Mouse (Mus musculus): ENCODE results near the gene Ddah1. TPM values are rescaled to one million over a fixed set of nuclear protein-coding genes. Genes with fewer than 3 reads are reported as not detected.
A peak's percentile ranks its signal among the peaks of the same experiment; 100 is the strongest.

Gene Ddah1
- polyA plus RNA-seq, 1 experiment from 2014 or later, result 71.2 TPM

DNA sequence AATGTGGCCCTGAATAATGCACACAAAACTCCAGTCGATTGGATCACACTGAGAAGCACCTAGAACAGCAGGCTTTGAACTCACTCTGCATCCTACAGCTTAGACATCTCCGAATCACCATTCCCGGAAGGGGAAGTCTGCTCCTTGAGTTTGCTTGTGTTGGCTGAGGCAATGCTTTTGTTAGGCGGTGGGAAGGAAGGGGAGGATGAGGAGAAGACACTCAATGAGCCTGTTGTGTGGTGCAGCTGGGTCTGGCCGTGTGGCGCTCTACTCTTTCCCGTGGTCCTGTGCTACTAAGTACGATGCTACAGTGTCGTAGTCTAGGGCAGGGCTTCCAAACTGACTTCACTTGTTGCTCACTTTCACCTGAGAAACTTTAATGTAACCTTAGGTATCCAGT lies 28.8 kb downstream of the Ddah1 start:
- Histone ChIP-seq H3K9me3 (ENCODE audit: control insufficient read depth, low read length) (no peaks in the 10 kb centered on the region), H3K27me3 (ENCODE audit: control insufficient read depth, insufficient read depth, low read length) (no peaks in the 10 kb centered on the region), H3K27ac (ENCODE audit: low read depth, low read length) (no peak overlapping the region), H3K4me3 (ENCODE audit: low read depth, low read length) (no peak overlapping the region), H3K9ac (ENCODE audit: low read length) (no peak overlapping the region), H3K4me1 (replicated peaks; ENCODE audit: control insufficient read depth, insufficient read depth, low read length) (no peaks in the 10 kb centered on the region), H3K4me2 (ENCODE audit: low read depth, low read length, severe bottlenecking) (no peak overlapping the region), H3K36me3 (ENCODE audit: control insufficient read depth, insufficient read depth, low read length) (no peaks in the 10 kb centered on the region)
- ATAC-seq (replicated peaks; ENCODE audit: low FRiP score), result no peak
- 87% methylated on average over 9 of the region's 9 CpGs for WGBS
- peak; percentile 37 for DNase-seq (ENCODE audit: low spot score)

DNA sequence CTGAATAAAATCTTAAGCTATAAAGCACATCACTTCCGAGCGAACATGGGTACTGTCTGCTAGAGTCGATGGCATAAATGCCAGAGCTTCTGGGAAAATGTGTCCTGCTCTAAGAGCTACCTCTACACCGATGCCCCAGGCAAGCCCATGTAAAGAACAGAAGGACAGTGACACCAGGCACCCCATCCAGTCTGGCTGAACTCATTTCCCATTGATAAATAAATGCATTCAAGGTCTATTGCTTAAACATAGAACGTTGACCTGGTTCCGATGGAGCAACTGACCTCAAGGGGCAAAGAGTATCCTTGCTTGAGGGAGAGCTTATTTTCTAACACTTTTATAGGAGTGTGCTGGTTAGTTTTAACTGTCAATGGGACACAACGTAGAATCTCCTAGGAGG lies 30.6 kb downstream of the Ddah1 start:
- H3K27me3 ChIP-seq (ENCODE audit: control insufficient read depth, insufficient read depth, low read length), result no peaks in the 10 kb centered on the region
- no peak overlapping the region for H3K4me3 ChIP-seq (ENCODE audit: low read depth, low read length)
- H3K27ac ChIP-seq (ENCODE audit: low read depth, low read length), result no peak overlapping the region
- DNase-seq (ENCODE audit: low spot score) (peak; percentile 33), ATAC-seq (replicated peaks; ENCODE audit: low FRiP score) (no peak)
- H3K9ac ChIP-seq (ENCODE audit: low read length), result no peak overlapping the region
- H3K36me3 ChIP-seq (ENCODE audit: control insufficient read depth, insufficient read depth, low read length), result no peaks in the 10 kb centered on the region
- H3K4me2 ChIP-seq (ENCODE audit: low read depth, low read length, severe bottlenecking), result no peak overlapping the region
- H3K9me3 ChIP-seq (ENCODE audit: control insufficient read depth, low read length), result no peaks in the 10 kb centered on the region
- WGBS, result 94% methylated on average over 7 of the region's 7 CpGs
- H3K4me1 ChIP-seq (replicated peaks; ENCODE audit: control insufficient read depth, insufficient read depth, low read length), result no peaks in the 10 kb centered on the region

DNA sequence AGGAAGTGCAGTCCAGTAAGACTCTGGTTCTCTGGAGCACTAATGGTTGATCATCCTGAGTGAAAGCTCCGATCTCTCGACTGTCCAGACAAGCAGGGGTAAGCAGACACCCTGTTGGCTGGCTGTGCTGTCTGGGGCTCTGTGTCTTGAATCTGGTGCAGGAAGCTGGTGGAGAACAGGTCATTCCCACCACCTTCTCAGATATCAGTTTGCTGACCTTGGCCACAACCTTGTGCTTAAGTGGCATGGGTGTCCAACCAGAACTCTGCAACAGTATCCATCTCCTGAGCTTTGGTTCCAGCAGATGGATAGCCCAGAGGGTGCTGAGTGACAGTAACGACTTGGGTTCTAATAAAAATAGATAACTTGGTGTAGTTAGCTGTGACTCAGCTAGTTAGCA lies 31.8 kb downstream of the Ddah1 start:
- H3K4me2 ChIP-seq (ENCODE audit: low read depth, low read length, severe bottlenecking), result no peak overlapping the region
- no peaks in the 10 kb centered on the region for H3K27me3 ChIP-seq (ENCODE audit: control insufficient read depth, insufficient read depth, low read length)
- H3K4me3 ChIP-seq (ENCODE audit: low read depth, low read length), result no peak overlapping the region
- 94% methylated on average over 3 of the region's 3 CpGs for WGBS
- DNase-seq (ENCODE audit: low spot score) (peak; percentile 25), ATAC-seq (replicated peaks; ENCODE audit: low FRiP score) (no peak)
- H3K9ac ChIP-seq (ENCODE audit: low read length), result no peak overlapping the region
- H3K27ac ChIP-seq (ENCODE audit: low read depth, low read length), result no peak overlapping the region
- no peaks in the 10 kb centered on the region for H3K9me3 ChIP-seq (ENCODE audit: control insufficient read depth, low read length)
- no peaks in the 10 kb centered on the region for H3K36me3 ChIP-seq (ENCODE audit: control insufficient read depth, insufficient read depth, low read length)
- H3K4me1 ChIP-seq (replicated peaks; ENCODE audit: control insufficient read depth, insufficient read depth, low read length), result no peaks in the 10 kb centered on the region

DNA sequence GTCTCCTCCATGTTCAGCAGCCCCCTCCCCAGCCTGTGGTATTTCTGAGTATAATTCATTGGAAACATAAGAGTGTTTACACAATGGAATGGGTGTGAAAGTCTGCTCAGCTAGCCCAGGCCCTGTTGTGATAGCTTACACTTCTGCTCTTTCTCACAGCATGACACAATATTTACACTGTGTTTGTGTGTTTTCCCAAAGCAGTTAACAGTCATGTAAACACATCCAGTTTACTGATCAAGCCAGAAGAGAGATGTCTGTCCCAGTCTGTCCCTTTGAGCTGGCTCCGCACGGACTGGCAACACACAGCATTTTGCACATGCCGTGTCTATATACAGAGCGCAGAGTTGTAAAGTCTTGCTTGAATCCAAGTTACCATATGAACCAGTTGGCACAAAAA lies 32.2 kb downstream of the Ddah1 start:
- Histone ChIP-seq H3K4me3 (ENCODE audit: low read depth, low read length) (no peak overlapping the region), H3K27me3 (ENCODE audit: control insufficient read depth, insufficient read depth, low read length) (no peaks in the 10 kb centered on the region), H3K36me3 (ENCODE audit: control insufficient read depth, insufficient read depth, low read length) (no peaks in the 10 kb centered on the region), H3K4me1 (replicated peaks; ENCODE audit: control insufficient read depth, insufficient read depth, low read length) (no peaks in the 10 kb centered on the region), H3K9me3 (ENCODE audit: control insufficient read depth, low read length) (no peaks in the 10 kb centered on the region), H3K9ac (ENCODE audit: low read length) (no peak overlapping the region), H3K4me2 (ENCODE audit: low read depth, low read length, severe bottlenecking) (no peak overlapping the region), H3K27ac (ENCODE audit: low read depth, low read length) (no peak overlapping the region)
- DNase-seq (ENCODE audit: low spot score), result peak; percentile 20
- ATAC-seq (replicated peaks; ENCODE audit: low FRiP score), result no peak
- 91% methylated on average over 4 of the region's 4 CpGs for WGBS

DNA sequence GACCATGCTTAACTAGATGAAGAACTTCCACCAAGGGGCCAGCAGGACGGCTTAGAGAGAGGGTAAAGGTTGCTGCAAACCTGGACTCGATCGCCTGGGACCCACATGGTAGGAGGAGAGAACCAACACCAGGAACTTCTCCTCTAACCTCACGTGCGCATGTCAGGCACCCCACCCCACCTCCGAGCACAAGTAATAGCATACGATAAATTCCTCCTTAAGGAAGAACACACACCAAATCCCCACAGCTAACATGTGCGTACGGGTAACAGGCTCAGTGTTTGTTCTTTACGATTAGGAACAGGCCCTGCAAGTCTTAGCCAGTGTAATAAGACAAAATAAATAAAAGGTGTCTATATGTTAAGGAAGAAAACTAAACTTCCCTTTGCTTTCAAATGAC lies 35.9 kb downstream of the Ddah1 start:
- Histone ChIP-seq H3K4me3 (ENCODE audit: low read depth, low read length) (no peak overlapping the region), H3K27ac (ENCODE audit: low read depth, low read length) (no peak overlapping the region), H3K4me1 (replicated peaks; ENCODE audit: control insufficient read depth, insufficient read depth, low read length) (no peaks in the 10 kb centered on the region), H3K9me3 (ENCODE audit: control insufficient read depth, low read length) (no peaks in the 10 kb centered on the region), H3K4me2 (ENCODE audit: low read depth, low read length, severe bottlenecking) (no peak overlapping the region), H3K36me3 (ENCODE audit: control insufficient read depth, insufficient read depth, low read length) (no peaks in the 10 kb centered on the region), H3K9ac (ENCODE audit: low read length) (no peak overlapping the region), H3K27me3 (ENCODE audit: control insufficient read depth, insufficient read depth, low read length) (no peaks in the 10 kb centered on the region)
- 91% methylated on average over 10 of the region's 10 CpGs for WGBS
- DNase-seq (ENCODE audit: low spot score) (peak; percentile 30), ATAC-seq (replicated peaks; ENCODE audit: low FRiP score) (no peak)

DNA sequence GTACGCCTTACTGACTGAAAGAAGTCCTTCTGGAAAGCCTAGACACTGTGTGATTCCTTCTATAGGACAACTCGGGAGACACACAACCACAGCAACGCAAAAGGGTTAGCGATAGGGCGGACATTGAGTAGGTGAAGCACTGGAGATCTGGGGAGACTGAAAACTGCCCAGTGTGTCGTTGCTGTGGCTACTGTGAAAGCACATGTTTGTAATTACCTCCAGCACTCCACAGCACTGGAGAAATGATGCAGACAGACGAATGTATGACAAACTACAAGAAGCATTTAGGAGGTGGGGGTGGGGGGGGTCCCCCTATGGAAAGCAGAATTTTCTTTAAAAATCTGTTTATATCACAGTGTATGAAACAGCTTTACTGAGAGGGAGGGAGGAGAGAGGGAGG lies 37.4 kb downstream of the Ddah1 start:
- Histone ChIP-seq H3K4me1 (replicated peaks; ENCODE audit: control insufficient read depth, insufficient read depth, low read length) (no peaks in the 10 kb centered on the region), H3K9ac (ENCODE audit: low read length) (no peak overlapping the region), H3K27ac (ENCODE audit: low read depth, low read length) (no peak overlapping the region), H3K36me3 (ENCODE audit: control insufficient read depth, insufficient read depth, low read length) (no peaks in the 10 kb centered on the region), H3K9me3 (ENCODE audit: control insufficient read depth, low read length) (no peaks in the 10 kb centered on the region), H3K4me2 (ENCODE audit: low read depth, low read length, severe bottlenecking) (no peak overlapping the region), H3K27me3 (ENCODE audit: control insufficient read depth, insufficient read depth, low read length) (no peaks in the 10 kb centered on the region), H3K4me3 (ENCODE audit: low read depth, low read length) (no peak overlapping the region)
- WGBS, result 83% methylated on average over 7 of the region's 7 CpGs
- ATAC-seq (replicated peaks; ENCODE audit: low FRiP score) (no peak), DNase-seq (ENCODE audit: low spot score) (no peak)

DNA sequence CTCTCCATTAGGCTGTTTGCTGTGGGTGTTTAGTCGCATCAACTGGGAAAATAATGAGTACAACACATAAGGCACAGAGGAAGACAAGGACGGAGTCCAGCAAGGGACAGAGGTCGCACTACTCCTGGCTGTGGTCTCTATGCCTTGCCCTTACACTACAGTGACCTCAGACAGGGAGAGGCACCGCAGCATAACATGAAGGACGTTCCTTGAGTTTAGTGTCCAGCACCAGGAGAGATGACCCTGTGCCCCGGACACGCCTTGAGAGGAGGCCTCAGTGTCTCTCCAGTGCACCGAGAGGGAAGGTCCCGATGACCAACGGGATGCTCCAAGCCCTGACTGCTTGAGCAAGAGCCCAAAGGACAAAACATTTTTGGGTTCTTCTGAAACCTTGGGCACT lies 39.6 kb downstream of the Ddah1 start:
- H3K27ac ChIP-seq (ENCODE audit: low read depth, low read length), result 0 out of 2 replicates have a peak overlapping the region, but pooled peaks have one; percentile 6
- WGBS, result 83% methylated on average over 10 of the region's 10 CpGs
- H3K36me3 ChIP-seq (ENCODE audit: control insufficient read depth, insufficient read depth, low read length), result no peaks in the 10 kb centered on the region
- H3K4me2 ChIP-seq (ENCODE audit: low read depth, low read length, severe bottlenecking), result no peak overlapping the region
- no peaks in the 10 kb centered on the region for H3K9me3 ChIP-seq (ENCODE audit: control insufficient read depth, low read length)
- no peak overlapping the region for H3K4me3 ChIP-seq (ENCODE audit: low read depth, low read length)
- DNase-seq (ENCODE audit: low spot score) (no peak), ATAC-seq (replicated peaks; ENCODE audit: low FRiP score) (no peak)
- no peaks in the 10 kb centered on the region for H3K27me3 ChIP-seq (ENCODE audit: control insufficient read depth, insufficient read depth, low read length)
- H3K4me1 ChIP-seq (replicated peaks; ENCODE audit: control insufficient read depth, insufficient read depth, low read length), result no peaks in the 10 kb centered on the region
- no peak overlapping the region for H3K9ac ChIP-seq (ENCODE audit: low read length)

DNA sequence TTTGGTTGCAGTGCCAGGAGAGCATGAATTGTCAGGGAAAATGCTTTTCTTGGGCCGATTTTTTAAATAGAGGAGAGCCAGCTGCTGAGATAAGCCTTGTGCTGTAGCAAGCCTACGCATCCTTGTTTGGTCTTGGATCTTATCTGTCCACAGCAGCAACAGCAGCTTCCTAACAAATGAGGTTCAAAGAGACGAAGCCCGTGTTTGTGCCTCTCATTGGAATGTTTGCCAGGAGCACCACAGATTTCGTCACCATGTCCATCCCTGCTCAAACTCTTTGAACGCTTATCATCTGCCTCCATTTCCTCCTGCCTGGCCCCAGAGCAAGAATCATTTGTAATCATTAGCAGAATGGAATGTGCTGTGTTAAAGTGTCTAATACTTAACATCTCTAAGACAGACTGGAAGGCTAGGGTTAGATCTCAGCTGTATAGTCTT lies 40.3 kb downstream of the Ddah1 start:
- Histone ChIP-seq H3K9me3 (ENCODE audit: control insufficient read depth, low read length) (no peaks in the 10 kb centered on the region), H3K36me3 (ENCODE audit: control insufficient read depth, insufficient read depth, low read length) (no peaks in the 10 kb centered on the region), H3K4me1 (replicated peaks; ENCODE audit: control insufficient read depth, insufficient read depth, low read length) (no peaks in the 10 kb centered on the region), H3K27me3 (ENCODE audit: control insufficient read depth, insufficient read depth, low read length) (no peaks in the 10 kb centered on the region), H3K4me3 (ENCODE audit: low read depth, low read length) (no peak overlapping the region), H3K27ac (ENCODE audit: low read depth, low read length) (no peak overlapping the region), H3K9ac (ENCODE audit: low read length) (no peak overlapping the region), H3K4me2 (ENCODE audit: low read depth, low read length, severe bottlenecking) (no peak overlapping the region)
- ATAC-seq (replicated peaks; ENCODE audit: low FRiP score) (no peak), DNase-seq (ENCODE audit: low spot score) (no peak)
- WGBS, result 72% methylated on average over 6 of the region's 6 CpGs

DNA sequence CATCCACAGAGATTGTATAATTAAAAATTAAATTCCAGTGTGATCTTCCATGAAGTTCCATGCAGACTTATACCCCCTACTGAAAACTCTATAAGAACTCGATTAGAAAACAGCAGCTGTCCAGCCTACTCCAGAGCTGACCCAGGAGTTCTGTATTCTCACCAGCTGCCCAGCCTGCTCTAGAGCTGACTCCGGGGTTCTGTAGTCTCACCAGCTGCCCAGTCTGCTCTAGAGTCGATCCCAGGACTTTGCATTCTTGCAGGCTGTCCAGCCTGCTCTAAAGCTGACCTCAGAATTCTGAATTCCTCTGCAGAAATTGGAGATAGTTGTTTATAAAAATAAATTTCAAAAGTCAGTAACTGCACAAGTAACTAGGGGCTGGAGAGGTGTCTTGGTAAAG lies 40.9 kb downstream of the Ddah1 start:
- Histone ChIP-seq H3K9ac (ENCODE audit: low read length) (no peak overlapping the region), H3K27ac (ENCODE audit: low read depth, low read length) (no peak overlapping the region), H3K27me3 (ENCODE audit: control insufficient read depth, insufficient read depth, low read length) (no peaks in the 10 kb centered on the region), H3K4me2 (ENCODE audit: low read depth, low read length, severe bottlenecking) (no peak overlapping the region), H3K9me3 (ENCODE audit: control insufficient read depth, low read length) (no peaks in the 10 kb centered on the region), H3K4me1 (replicated peaks; ENCODE audit: control insufficient read depth, insufficient read depth, low read length) (no peaks in the 10 kb centered on the region), H3K36me3 (ENCODE audit: control insufficient read depth, insufficient read depth, low read length) (no peaks in the 10 kb centered on the region), H3K4me3 (ENCODE audit: low read depth, low read length) (no peak overlapping the region)
- WGBS, result 86% methylated on average over 3 of the region's 3 CpGs
- peak; percentile 27 for DNase-seq (ENCODE audit: low spot score)
- ATAC-seq (replicated peaks; ENCODE audit: low FRiP score), result no peak

Measured in forebrain, embryonic 11.5 days (tissue).